Mouse (Mus musculus): ENCODE measurements at regions not wholly inside any gene's neighbourhood (a gene's known extent, or its start where the extent isn't known, plus 50 kb on each side); places are given as distances from the start of the nearest gene placed in this dataset.

GRCm38 (mm10) chr13:42391330-42392005 lies 90.2 kb downstream of the Edn1 start:
- TF ChIP-seq GATA1 (IDR thresholded peaks at IDR 0.05; ENCODE audit: borderline replicate concordance, low read length) (no peak), FLI1 (IDR thresholded peaks at IDR 0.05; ENCODE audit: low read length) (no peak)
